Mouse (Mus musculus) forebrain, embryonic 13.5 days (tissue): ENCODE measurements around the gene Eea1. TPM values are rescaled to one million over a fixed set of nuclear protein-coding genes. Genes with fewer than 3 reads are reported as not detected.
A peak's percentile ranks its signal among the peaks of the same experiment; 100 is the strongest.
"Not testable (repeated sequence)": the region's sequence is repeated elsewhere in the genome, so short reads cannot be mapped to it uniquely, and the experiment has no call there.

Source experiments
- ATAC-seq: fragments of 200-750 bp; cut with Nextera tagmentation; 2 replicates; pipeline ENCODE4 v1.8.0; 2017
- H3K27ac ChIP-seq: fragments of 300-500 bp; sonication (generic); 2 replicates; pipeline ENCODE4 v1.5.1; 2015; ENCODE audit warnings: inconsistent platforms, mild to moderate bottlenecking, moderate library complexity
- H3K27me3 ChIP-seq: fragments of 300-500 bp; sonication (generic); 2 replicates; pipeline ENCODE4 v1.6.1; 2015; ENCODE audit warnings: mild to moderate bottlenecking, inconsistent platforms
- H3K36me3 ChIP-seq: fragments of 300-500 bp; sonication (generic); 2 replicates; pipeline ENCODE4 v1.6.1; 2015; ENCODE audit warnings: mild to moderate bottlenecking, inconsistent platforms; ENCODE audit not compliant: poor library complexity, severe bottlenecking
- H3K4me1 ChIP-seq: fragments of 300-500 bp; sonication (generic); 2 replicates; pipeline ENCODE4 v1.6.1; 2015; ENCODE audit warnings: inconsistent platforms
- H3K4me2 ChIP-seq: fragments of 300-500 bp; sonication (generic); 2 replicates; pipeline ENCODE4 v1.6.1; 2015; ENCODE audit warnings: inconsistent platforms, mild to moderate bottlenecking, moderate library complexity
- H3K4me3 ChIP-seq: fragments of 300-500 bp; sonication (generic); 2 replicates; pipeline ENCODE4 v1.5.1; 2015; ENCODE audit warnings: mild to moderate bottlenecking, inconsistent platforms
- H3K9ac ChIP-seq: fragments of 300-500 bp; sonication (generic); 2 replicates; pipeline ENCODE4 v1.6.1; 2015; ENCODE audit warnings: mild to moderate bottlenecking, inconsistent platforms
- H3K9me3 ChIP-seq: fragments of 300-500 bp; sonication (generic); replicated peaks from 2 replicates; pipeline ENCODE4 v1.6.1; 2016; ENCODE audit warnings: inconsistent platforms
- WGBS: fragments of 180-500 bp; shearing (Covaris S2); methylation state at CpG from one replicate; pipeline ENCODE4 v1.1.7; 2015; 5-methylcytosine and 5-hydroxymethylcytosine counted together
- polyA plus RNA-seq: library from polyadenylated mRNA; unstranded; fragments of >200 nt; fragmentation: Nextera tagmentation; extraction: Ambion mirVana; gene quantifications from 2 replicates; pipeline ENCODE4 v1.2.1, GENCODE M21; 2015

The Eea1 gene
- polyA plus RNA-seq, 1 experiment from 2014 or later = 17.5 TPM

GRCm38 (mm10) chr10:95914434-95915174, 25.8 kb upstream of the Eea1 start:
- Histone ChIP-seq H3K27ac (no peak overlapping the region), H3K36me3 (no peaks in the 10 kb centered on the region), H3K9me3 (no peaks in the 10 kb centered on the region), H3K4me3 (no peak overlapping the region), H3K9ac (no peak overlapping the region), H3K4me1 (no peaks in the 10 kb centered on the region), H3K4me2 (no peak overlapping the region), H3K27me3 (no peaks in the 10 kb centered on the region)
- 88% methylated on average over 5 of the region's 5 CpGs for WGBS
- no peak for ATAC-seq

- Histone ChIP-seq H3K9me3 (no peaks in the 10 kb centered on the region), H3K4me3 (no peak overlapping the region), H3K27me3 (no peaks in the 10 kb centered on the region), H3K4me2 (no peak overlapping the region), H3K4me1 (no peaks in the 10 kb centered on the region), H3K27ac (no peak overlapping the region), H3K9ac (no peak overlapping the region), H3K36me3 (no peaks in the 10 kb centered on the region)
- ATAC-seq = no peak
- WGBS = 76% methylated on average over 3 of the region's 3 CpGs
Measured at GRCm38 (mm10) chr10:95918716-95919115, 21.7 kb upstream of the Eea1 start.

GRCm38 (mm10) chr10:95923263-95924217, 16.9 kb upstream of the Eea1 start:
- 86% methylated on average over 6 of the region's 6 CpGs for WGBS
- no peaks in the 10 kb centered on the region for H3K27me3 ChIP-seq
- no peak overlapping the region for H3K4me2 ChIP-seq
- no peak for ATAC-seq
- no peak overlapping the region for H3K9ac ChIP-seq
- no peak overlapping the region for H3K27ac ChIP-seq
- H3K4me1 ChIP-seq = no peaks in the 10 kb centered on the region
- no peak overlapping the region for H3K4me3 ChIP-seq
- H3K36me3 ChIP-seq = no peaks in the 10 kb centered on the region
- H3K9me3 ChIP-seq = no peaks in the 10 kb centered on the region

GRCm38 (mm10) chr10:95933631-95934030, 6.8 kb upstream of the Eea1 start:
- not testable (repeated sequence) for ATAC-seq, H3K36me3 ChIP-seq, H3K4me3 ChIP-seq, H3K27me3 ChIP-seq, H3K27ac ChIP-seq, H3K4me2 ChIP-seq, H3K9me3 ChIP-seq, H3K9ac ChIP-seq, H3K4me1 ChIP-seq
- WGBS = 91% methylated on average over 13 of the region's 13 CpGs

- WGBS = 5% methylated on average over 58 of the region's 69 CpGs
- no peaks in the 10 kb centered on the region for H3K9me3 ChIP-seq
- peaks cover 17% of the 10 kb centered on the region for H3K4me1 ChIP-seq
- peak overlapping the region; percentile 82 for H3K27ac ChIP-seq
- no peaks in the 10 kb centered on the region for H3K27me3 ChIP-seq
- no peaks in the 10 kb centered on the region for H3K36me3 ChIP-seq
- H3K9ac ChIP-seq = peak overlapping the region; percentile 80
- peak overlapping the region; percentile 83 for H3K4me3 ChIP-seq
- H3K4me2 ChIP-seq = peak overlapping the region; percentile 90
- ATAC-seq = peak; percentile 88
Measured at GRCm38 (mm10) chr10:95940901-95941767, 684 bp downstream of the Eea1 start.

GRCm38 (mm10) chr10:95941768-95942425, 1.4 kb downstream of the Eea1 start:
- ATAC-seq = no peak
- H3K27ac ChIP-seq = no peak overlapping the region
- H3K36me3 ChIP-seq = no peaks in the 10 kb centered on the region
- peak overlapping the region; percentile 83 for H3K4me3 ChIP-seq
- peak overlapping the region; percentile 12; the same call in 1 of the 2 replicates for H3K9ac ChIP-seq
- H3K27me3 ChIP-seq = no peaks in the 10 kb centered on the region
- 64% methylated on average over 6 of the region's 6 CpGs for WGBS
- peaks cover 17% of the 10 kb centered on the region for H3K4me1 ChIP-seq
- H3K4me2 ChIP-seq = peak overlapping the region; percentile 90
- H3K9me3 ChIP-seq = no peaks in the 10 kb centered on the region

- Histone ChIP-seq H3K4me1 (peaks cover 10% of the 10 kb centered on the region), H3K4me3 (no peak overlapping the region), H3K9me3 (no peaks in the 10 kb centered on the region), H3K4me2 (no peak overlapping the region), H3K27me3 (no peaks in the 10 kb centered on the region), H3K9ac (no peak overlapping the region), H3K36me3 (no peaks in the 10 kb centered on the region), H3K27ac (no peak overlapping the region)
- WGBS = 96% methylated on average over 1 of the region's 1 CpGs
- ATAC-seq = no peak
Measured at GRCm38 (mm10) chr10:95945086-95945485, 4.6 kb downstream of the Eea1 start.

GRCm38 (mm10) chr10:95949410-95949809, 9.0 kb downstream of the Eea1 start:
- no peak overlapping the region for H3K9ac ChIP-seq
- no peaks in the 10 kb centered on the region for H3K4me1 ChIP-seq
- no peaks in the 10 kb centered on the region for H3K27me3 ChIP-seq
- H3K4me2 ChIP-seq = no peak overlapping the region
- no peak overlapping the region for H3K27ac ChIP-seq
- 89% methylated on average over 3 of the region's 3 CpGs for WGBS
- H3K36me3 ChIP-seq = no peaks in the 10 kb centered on the region; the same call in 1 of the 2 replicates
- no peak overlapping the region for H3K4me3 ChIP-seq
- no peaks in the 10 kb centered on the region for H3K9me3 ChIP-seq
- ATAC-seq = no peak

GRCm38 (mm10) chr10:95950194-95950593, 9.7 kb downstream of the Eea1 start:
- ATAC-seq = no peak
- Histone ChIP-seq H3K27me3 (no peaks in the 10 kb centered on the region), H3K9ac (no peak overlapping the region), H3K27ac (no peak overlapping the region), H3K4me1 (no peaks in the 10 kb centered on the region), H3K4me2 (no peak overlapping the region), H3K9me3 (no peaks in the 10 kb centered on the region), H3K36me3 (no peaks in the 10 kb centered on the region; the same call in 1 of the 2 replicates), H3K4me3 (no peak overlapping the region)
- 90% methylated on average over 5 of the region's 5 CpGs for WGBS

- Histone ChIP-seq H3K27me3 (no peaks in the 10 kb centered on the region), H3K9me3 (no peaks in the 10 kb centered on the region), H3K9ac (no peak overlapping the region), H3K27ac (no peak overlapping the region), H3K4me1 (no peaks in the 10 kb centered on the region), H3K36me3 (no peaks in the 10 kb centered on the region; the same call in 1 of the 2 replicates), H3K4me3 (no peak overlapping the region), H3K4me2 (no peak overlapping the region)
- 92% methylated on average over 4 of the region's 4 CpGs for WGBS
- ATAC-seq = no peak
Measured at GRCm38 (mm10) chr10:95950797-95951196, 10.3 kb downstream of the Eea1 start.

- H3K9me3 ChIP-seq = no peaks in the 10 kb centered on the region
- no peak overlapping the region for H3K27ac ChIP-seq
- no peak overlapping the region for H3K9ac ChIP-seq
- H3K36me3 ChIP-seq = no peaks in the 10 kb centered on the region; the same call in 1 of the 2 replicates
- no peaks in the 10 kb centered on the region for H3K4me1 ChIP-seq
- no peak overlapping the region for H3K4me2 ChIP-seq
- no peak for ATAC-seq
- no peaks in the 10 kb centered on the region for H3K27me3 ChIP-seq
- H3K4me3 ChIP-seq = no peak overlapping the region
- 83% methylated on average over 2 of the region's 2 CpGs for WGBS
Measured at GRCm38 (mm10) chr10:95951346-95951745, 10.9 kb downstream of the Eea1 start.
